In genomic region chr11:54219903-54220740, GRCm38 (mm10) we compare ENCODE assay signal across 37 mouse cellular contexts. TPM values are rescaled to one million over a fixed set of nuclear protein-coding genes. Genes with fewer than 3 reads are reported as not detected.
"Had no signal": no experiment of that assay in that cellular context is flagged by ENCODE, and none has a peak within 500 bp of the region (broad histone marks: within the 10 kb centered on the region; RNA-seq: fewer than 3 reads in every experiment).

No protein-coding gene starts in this region.

- H3K27me3 ChIP-seq: heart, embryonic 12.5 days; hindbrain, embryonic 12.5 days; intestine, embryonic 15.5 days; limb, embryonic 12.5 days had no signal

- ATAC-seq: hindbrain, embryonic 16.5 days; inflammation-experienced regulatory T-cells, adult 6 months; intestine, embryonic 15.5 days; intestine, postnatal 0 days had no signal

- DNase-seq: gastrocnemius, postnatal 14 days; gastrocnemius, postnatal 36 days; heart, adult 18-20 months; heart, postnatal 10 days; heart, postnatal 4 days; kidney, adult 18-20 months; kidney, adult 8-10 months; kidney, postnatal 10 days; kidney, postnatal 25 days; kidney, postnatal 4 days; liver had no signal

- H3K4me1 ChIP-seq: hindbrain, embryonic 10.5 days; hindbrain, embryonic 12.5 days; intestine, embryonic 15.5 days; limb, embryonic 10.5 days; limb, embryonic 12.5 days had no signal

- H3K27ac ChIP-seq: hindbrain, embryonic 10.5 days; hindbrain, embryonic 12.5 days; hindbrain, embryonic 14.5 days; intestine, embryonic 15.5 days; layer of hippocampus, adult 2 months; left cerebral cortex, adult 2 months; limb, embryonic 10.5 days; limb, embryonic 12.5 days had no signal

- H3K9me3 ChIP-seq: heart, embryonic 12.5 days; hindbrain, embryonic 10.5 days; hindbrain, embryonic 12.5 days; intestine, embryonic 15.5 days; limb, embryonic 10.5 days; limb, embryonic 12.5 days had no signal

- H3K9ac ChIP-seq: heart, embryonic 12.5 days; hindbrain, embryonic 12.5 days; hindbrain, embryonic 14.5 days; intestine, embryonic 15.5 days; limb, embryonic 12.5 days had no signal

- H3K4me2 ChIP-seq: heart, embryonic 12.5 days; hindbrain, embryonic 12.5 days; hindbrain, embryonic 14.5 days; intestine, embryonic 15.5 days; limb, embryonic 12.5 days had no signal

- H3K36me3 ChIP-seq: heart, embryonic 12.5 days; hindbrain, embryonic 10.5 days; hindbrain, embryonic 12.5 days; intestine, embryonic 15.5 days; limb, embryonic 10.5 days; limb, embryonic 12.5 days had no signal

- H3K4me3 ChIP-seq: heart, embryonic 12.5 days; hindbrain, embryonic 10.5 days; hindbrain, embryonic 12.5 days; intestine, embryonic 15.5 days; layer of hippocampus, adult 2 months; left cerebral cortex, adult 2 months; limb, embryonic 10.5 days; limb, embryonic 12.5 days had no signal

RNA-seq across cellular contexts. Expression of gene Csf2, which starts 29.3 kb away (rescaled TPM):
- total RNA-seq: gastrocnemius, adult 18-20 months; gastrocnemius, adult 8-10 months; gastrocnemius, postnatal 14 days; gastrocnemius, postnatal 36 days; granulocyte monocyte progenitor cell, adult 5-6 weeks; heart, adult 18-20 months; heart, postnatal 10 days; heart, postnatal 25 days; heart, postnatal 4 days; layer of hippocampus, adult 2 months; layer of hippocampus, postnatal 10 days; layer of hippocampus, postnatal 25 days; left cerebral cortex, adult 2 months; left cerebral cortex, postnatal 14 days; left cerebral cortex, postnatal 36 days had no signal
- polyA plus RNA-seq: heart, embryonic 12.5 days; heart, embryonic 14.5 days; heart, embryonic 16.5 days; hindbrain, embryonic 10.5 days; hindbrain, embryonic 12.5 days; hindbrain, embryonic 14.5 days; hindbrain, embryonic 16.5 days; kidney, embryonic 14.5 days; kidney, embryonic 16.5 days; limb, embryonic 10.5 days; limb, embryonic 12.5 days; limb, embryonic 14.5 days had no signal

RNA-seq across cellular contexts. Expression of gene Il3, which starts 47.0 kb away (rescaled TPM):
- total RNA-seq: gastrocnemius, adult 18-20 months; gastrocnemius, adult 8-10 months; gastrocnemius, postnatal 14 days; gastrocnemius, postnatal 36 days; granulocyte monocyte progenitor cell, adult 5-6 weeks; heart, adult 18-20 months; heart, adult 8-10 months; heart, postnatal 10 days; heart, postnatal 25 days; heart, postnatal 4 days; layer of hippocampus, adult 2 months; layer of hippocampus, postnatal 10 days; layer of hippocampus, postnatal 25 days; left cerebral cortex, adult 2 months; left cerebral cortex, postnatal 14 days; left cerebral cortex, postnatal 36 days had no signal
- polyA plus RNA-seq: heart, embryonic 12.5 days; heart, embryonic 14.5 days; heart, embryonic 16.5 days; hindbrain, embryonic 10.5 days; hindbrain, embryonic 12.5 days; hindbrain, embryonic 14.5 days; hindbrain, embryonic 16.5 days; inflammation-experienced regulatory T-cells, adult 6 months; intestine, embryonic 15.5 days; intestine, postnatal 0 days; kidney, embryonic 14.5 days; kidney, embryonic 16.5 days; limb, embryonic 10.5 days; limb, embryonic 12.5 days; limb, embryonic 14.5 days had no signal
